Mouse (Mus musculus): ENCODE results near the gene Tmem86b.
A peak's percentile ranks its signal among the peaks of the same experiment; 100 is the strongest.

Tmem86b gene

DNA sequence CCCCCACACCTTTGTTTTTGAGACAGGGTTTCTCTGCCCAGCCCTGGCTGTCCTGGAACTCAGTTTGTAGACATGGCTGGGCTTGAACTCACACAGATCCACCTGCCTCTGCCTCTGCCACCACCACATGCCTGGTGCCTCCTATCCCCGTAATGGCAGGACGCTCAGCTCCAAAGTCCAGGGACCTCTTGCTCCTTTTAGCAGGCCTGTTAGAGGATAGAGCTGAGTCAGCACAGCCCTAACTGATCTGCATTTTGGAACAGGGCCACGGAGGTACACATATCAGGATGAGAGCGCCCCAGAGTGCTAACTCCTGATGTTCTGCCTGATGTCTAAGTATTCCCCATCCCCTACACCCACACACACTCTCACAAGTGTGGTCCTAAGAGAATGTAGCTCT, at the start of gene Tmem86b:
Gene Tmem86b (minus strand): TSS at position 392 of the 400 bp plus-strand sequence.
- no peak for DNase-seq

GRCm38 (mm10) chr7:4675200-4675599, 44.0 kb upstream of the Tmem86b start:
- no peak for DNase-seq

GRCm38 (mm10) chr7:4674114-4674731, 43.0 kb upstream of the Tmem86b start:
- DNase-seq, result no peak

DNA sequence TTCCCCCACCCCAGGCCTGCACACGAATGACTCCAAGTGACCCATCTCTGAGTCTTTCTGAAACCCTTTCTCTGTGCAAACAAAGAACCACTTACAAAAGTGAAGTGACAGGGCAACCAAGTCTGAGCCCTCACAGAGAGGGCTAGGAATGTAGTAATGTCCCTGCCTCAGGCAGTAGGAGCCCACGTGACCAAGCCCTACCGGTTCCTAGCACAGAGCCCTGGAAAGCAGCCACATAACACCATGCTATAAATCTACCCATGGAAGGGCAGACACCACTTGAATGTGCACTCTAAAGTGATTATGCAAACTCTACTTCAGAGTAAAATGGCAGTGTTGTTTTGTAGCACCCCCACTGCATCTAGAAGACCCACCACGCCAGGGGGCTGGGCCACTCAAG, 40.7 kb upstream of the Tmem86b start:
- DNase-seq, result no peak

DNA sequence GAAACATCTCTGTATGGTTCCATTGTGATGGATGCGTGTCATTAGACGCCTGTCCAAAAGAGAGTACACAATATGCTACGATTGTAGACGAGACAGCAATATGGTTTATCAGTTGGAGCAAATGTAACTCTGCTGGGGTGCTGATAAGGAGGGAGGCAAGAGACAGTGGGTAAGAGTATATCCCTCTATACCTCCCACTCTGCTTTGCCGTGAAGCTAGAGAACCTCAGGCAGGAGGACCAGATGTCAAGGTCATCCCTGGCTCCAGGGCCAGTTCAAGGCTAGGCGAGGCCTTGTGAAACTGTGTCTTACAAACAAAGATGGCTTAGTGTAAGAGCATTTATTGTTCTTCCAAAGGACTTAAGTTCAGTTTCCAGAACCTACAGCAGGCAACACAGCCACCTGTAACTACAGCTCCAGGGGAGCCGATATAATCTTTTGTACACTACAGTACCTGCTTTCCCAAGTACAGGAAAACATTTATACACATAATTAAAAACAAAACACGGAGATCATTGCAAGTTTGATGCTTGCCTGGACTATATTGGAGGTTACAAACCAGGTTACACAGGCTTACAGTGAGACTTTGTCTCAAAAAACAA, 39.5 kb upstream of the Tmem86b start:
- no peak for DNase-seq

GRCm38 (mm10) chr7:4669156-4669555, 37.9 kb upstream of the Tmem86b start:
- no peak for DNase-seq

DNA sequence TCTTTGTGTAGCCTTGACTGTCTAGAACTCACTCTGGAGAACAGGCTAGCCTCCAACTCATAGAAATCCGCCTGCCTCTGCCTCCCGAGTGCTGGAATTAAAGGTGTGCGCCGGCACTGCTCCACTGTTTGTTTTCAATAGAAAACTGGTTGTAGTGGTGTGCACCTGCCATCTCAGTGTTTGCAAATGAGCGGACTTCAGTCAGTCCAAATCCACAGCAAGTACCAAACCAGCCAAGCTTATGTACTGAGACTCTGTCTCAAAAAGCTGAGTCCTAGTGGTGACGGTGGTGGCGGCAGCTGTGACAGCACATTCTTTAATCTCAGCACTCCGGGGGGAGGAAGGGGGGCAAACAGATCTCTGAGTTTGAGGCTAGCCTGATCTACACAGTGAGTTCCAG, 37.3 kb upstream of the Tmem86b start:
- DNase-seq, result no peak

DNA sequence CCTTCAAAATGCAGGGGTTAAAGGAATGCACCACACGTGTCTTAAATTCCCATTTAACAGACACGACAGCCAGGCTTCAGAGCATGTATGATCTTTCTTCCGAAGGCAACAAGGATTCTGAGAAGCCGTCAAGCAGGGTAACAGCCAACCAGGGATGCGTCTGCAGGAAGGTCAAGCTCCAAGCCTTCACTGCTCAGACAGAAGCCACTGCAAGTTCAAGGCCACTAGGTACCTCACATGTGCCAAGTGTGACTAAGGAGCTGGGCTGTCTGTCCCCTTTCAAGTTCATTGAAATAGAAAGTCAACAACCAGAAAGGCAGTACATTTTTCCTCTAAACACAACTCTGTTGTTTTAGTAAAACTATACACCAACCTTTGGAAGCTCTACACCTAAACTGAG, 35.6 kb upstream of the Tmem86b start:
- no peak for DNase-seq

GRCm38 (mm10) chr7:4663742-4664141, 32.5 kb upstream of the Tmem86b start:
- no peak for DNase-seq

GRCm38 (mm10) chr7:4663179-4663578, 32.0 kb upstream of the Tmem86b start:
- DNase-seq, result no peak

DNA sequence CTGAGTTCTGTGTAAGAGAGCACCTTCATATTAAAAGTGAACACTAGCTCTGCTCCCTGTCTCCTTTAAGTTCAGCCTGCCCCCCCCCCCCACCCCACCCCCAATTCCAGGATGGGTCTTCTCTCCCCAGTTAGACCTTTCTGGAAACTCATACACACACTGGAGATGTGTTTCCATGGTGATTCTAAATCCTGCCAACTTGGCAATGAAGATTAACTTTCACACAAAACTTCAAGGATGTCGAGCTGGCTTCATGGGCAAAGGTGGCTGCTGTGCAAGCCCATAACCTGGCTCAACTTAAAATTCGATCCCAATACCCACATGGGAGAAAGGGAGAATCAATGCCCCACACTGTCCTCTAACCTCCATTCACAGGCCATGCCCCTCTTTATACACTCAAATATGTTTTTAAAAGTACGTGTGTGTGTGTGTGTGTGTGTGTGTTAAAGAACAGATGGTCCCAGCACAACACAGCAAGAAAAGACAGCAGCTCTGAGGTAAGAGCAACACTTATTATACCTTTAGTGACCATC, 28.8 kb upstream of the Tmem86b start:
- no peak for DNase-seq

DNA sequence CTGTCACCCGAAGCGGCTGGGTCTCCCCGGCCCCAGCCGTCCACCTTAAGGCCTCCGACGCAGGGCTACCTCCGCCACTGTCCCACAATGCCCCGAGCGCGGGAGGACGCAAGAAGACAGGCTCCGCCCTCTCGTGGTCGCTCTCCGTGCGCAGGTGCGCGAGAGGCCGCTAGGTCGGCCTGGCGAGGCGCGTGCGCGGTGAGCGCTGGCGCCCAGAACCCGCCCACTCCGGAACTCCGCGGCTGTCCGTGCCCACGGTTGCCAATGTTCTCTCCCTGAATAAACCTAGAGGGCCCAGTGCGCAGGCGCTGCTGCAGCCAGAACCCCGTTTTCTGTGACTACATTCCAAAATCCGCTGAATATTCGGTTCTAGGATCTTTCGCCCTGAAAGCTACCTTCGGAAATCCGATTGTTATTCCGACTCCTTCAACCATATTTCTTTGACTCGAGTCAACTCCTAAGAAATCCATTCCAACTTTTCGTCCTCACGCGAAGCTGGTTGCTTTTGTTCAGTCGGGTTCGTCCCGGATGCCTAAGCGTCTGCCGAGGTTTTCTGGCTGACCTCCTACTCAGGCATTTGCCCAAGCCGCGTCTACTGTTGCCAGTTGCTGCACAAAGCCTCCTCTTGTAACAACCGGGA, 27.8 kb upstream of the Tmem86b start, which contains the start of gene Ppp6r1:
Gene Ppp6r1 (minus strand): TSS at position 108 of the 640 bp plus-strand sequence.
- DNase-seq, result peak; percentile 99

DNA sequence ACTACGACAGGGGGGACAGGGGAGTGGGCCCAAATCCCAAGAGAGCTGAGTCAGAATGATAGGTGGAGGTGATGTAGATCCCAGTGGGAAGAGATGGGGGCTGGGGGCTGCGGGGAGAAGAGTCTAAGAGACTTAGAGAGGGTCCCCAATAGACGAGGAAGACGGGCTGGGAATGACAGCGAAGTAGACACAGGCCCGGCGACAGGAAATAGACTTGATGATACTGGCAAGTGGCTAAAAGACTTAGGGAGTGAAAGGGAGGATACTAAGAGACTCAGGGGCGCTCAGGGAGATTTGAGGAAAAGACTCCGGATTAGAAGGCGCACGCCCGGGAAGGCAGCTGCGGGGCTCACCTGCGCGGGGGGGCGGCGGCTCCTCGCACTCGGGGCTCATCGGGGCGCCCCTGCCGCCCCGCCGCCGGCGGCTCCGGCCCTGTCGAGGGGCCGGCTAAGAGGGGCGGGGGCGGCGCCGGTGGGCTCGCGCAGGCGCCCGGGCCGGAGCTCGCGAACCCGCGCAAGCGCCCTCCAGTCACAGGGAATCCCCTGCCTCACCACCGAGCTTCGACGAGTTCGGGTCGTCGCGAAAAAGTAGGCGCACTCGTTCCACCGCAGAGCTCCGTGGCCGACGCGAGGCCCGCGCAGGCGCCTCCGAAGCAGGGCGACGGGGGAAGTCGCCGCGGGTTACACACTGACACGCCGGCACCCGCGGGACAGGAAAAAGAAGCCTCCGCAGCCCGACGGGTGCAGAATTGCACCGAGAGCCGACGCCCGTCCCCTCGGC, 27.1 kb upstream of the Tmem86b start:
- DNase-seq, result peak; percentile 59

DNA sequence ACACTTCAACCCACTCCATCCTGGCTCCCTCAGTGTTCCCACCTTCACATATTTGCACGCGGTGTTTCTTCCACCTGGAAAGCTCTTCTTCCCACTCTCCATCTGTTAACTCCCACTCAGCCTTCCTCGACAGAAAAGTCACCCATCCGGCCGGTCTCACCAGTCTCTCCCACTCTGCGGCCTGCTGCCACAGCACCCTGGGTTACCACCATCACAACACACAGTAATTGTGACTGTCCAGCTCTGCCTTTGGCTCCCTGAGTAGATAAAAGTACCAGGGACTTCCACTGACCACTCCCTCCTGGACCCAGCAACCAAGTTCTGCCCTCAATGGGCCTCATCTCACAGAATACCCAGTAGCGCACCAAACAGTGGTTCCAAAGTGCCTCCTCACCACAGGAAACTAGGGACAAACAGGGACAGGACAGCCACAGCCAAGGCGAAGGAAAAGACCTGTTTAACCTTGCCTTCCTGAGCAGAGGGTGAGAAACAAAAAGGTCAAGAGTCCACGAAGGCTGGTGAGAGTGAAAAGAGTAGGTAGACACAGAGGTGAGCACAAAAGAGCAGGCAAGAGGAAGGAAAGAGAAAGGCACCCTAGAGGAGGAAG, 26.4 kb upstream of the Tmem86b start:
- peak; percentile 27 for DNase-seq

- no peak for DNase-seq
Measured at GRCm38 (mm10) chr7:4656818-4657217, 25.6 kb upstream of the Tmem86b start.

GRCm38 (mm10) chr7:4655916-4656315, 24.7 kb upstream of the Tmem86b start:
- no peak for DNase-seq

DNA sequence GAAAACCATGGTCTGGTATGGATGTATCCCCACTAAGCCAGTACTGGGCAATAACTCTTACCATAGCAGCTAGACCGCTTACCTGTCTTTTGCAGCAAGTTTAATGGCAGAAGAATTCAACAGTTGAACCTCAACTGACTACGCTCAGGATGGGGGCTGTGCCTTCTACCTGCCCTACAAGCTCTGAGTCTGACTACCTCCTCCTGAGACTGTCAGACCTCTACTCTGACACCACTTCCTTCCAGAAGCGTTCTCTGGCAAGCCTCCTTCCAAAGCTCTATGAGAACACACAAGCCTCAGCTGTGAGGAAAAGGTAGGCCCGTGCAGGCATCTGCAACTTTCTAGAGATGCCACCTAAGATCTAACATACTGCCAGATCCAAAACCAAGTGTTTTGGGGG, 24.2 kb upstream of the Tmem86b start:
- DNase-seq, result no peak

DNA sequence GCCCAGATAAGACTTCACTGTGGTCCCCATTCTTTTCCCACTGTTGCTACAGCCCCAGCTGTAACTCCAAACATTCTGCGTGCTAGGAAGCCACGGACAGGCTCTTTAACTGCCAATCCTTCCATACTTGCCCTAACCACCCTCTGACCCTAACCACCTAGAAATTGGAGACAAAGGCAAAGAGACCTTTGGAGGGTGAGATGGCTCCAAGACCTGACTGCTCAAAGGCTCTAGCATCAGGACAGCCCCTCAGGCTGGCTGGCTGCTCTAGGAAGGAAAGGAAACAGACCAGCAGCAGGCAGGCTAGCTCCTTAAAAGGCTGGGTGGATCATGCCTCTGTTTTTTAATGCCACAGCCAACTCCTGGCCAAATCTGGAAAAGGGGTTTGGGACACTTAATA, 23.0 kb upstream of the Tmem86b start:
- no peak for DNase-seq

- DNase-seq, result no peak
Measured at GRCm38 (mm10) chr7:4653780-4654179, 22.6 kb upstream of the Tmem86b start.

DNA sequence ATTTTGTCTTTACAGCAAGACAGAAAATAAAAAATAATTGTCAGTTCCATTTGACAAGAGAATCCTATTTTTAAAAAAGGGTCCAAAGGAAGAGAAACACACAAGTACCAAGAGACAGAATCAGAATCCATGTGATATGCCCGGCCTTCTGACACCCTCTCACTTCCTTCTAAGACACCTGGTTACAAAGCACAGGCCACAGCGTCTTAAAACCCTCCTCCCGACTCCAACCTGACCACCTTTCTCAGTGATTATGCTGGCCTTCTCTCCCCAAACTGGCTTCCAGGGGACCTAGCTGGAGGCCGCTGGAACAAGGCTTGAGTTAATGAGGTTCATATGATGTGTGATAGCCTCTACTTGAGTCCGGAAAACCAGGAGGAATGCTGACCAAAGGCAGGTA, 22.1 kb upstream of the Tmem86b start:
- DNase-seq, result no peak

GRCm38 (mm10) chr7:4652726-4653125, 21.5 kb upstream of the Tmem86b start:
- DNase-seq, result no peak

DNA sequence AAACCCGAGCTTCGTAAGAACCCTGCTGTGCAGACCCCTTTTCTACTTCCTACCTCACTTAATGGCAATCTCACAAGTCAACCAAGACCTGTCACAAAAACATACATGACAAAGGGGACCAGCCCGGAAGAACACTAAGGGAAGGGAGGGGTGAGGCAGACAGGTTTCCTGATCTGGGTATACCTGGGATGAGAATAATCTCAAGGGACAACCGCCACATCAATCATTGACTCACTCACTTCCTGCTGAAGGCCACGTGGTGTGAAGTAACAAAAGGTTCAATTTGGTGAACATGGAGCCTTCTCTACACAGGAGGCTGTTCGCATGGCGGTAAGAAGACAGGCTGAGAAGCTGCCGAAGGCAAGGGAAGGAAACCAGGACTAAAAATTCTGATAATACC, 20.4 kb upstream of the Tmem86b start:
- no peak for DNase-seq

DNA sequence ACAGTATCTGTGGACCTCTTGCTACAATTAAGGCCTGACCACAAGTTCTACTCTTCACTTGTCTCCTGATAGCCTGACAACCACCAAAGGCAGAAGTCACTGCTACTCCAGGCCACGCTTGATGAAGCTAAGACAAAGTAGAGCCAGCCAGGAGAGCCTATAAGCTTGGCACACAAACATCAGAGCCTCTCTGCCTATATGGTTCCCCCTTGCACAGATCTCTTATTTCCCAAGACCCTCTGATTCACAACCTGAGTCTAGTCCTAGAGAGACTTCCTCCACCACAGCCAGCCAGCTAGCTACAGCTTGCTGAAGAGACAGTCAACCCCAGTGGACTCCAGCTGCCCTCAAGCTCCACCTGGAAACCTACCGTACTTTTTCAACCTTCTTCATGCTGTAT, 16.8 kb upstream of the Tmem86b start:
- no peak for DNase-seq

Measured in cerebellum, adult 11-12 months (tissue).